ENCODE assay signal across 8 mouse cellular contexts in genomic region chr10:121739548-121740505, GRCm38 (mm10). TPM values are rescaled to one million over a fixed set of nuclear protein-coding genes. Genes with fewer than 3 reads are reported as not detected.
A peak's percentile ranks its signal among the peaks of the same experiment; 100 is the strongest.
DNase-seq lines count a peak whose midpoint lies in the region; ATAC-seq and TF ChIP-seq lines count a peak whose summit lies in the region.

TSS of gene BC048403 (plus strand) at chr10:121739937.

- peak; percentile 93 for ATAC-seq in erythroblast, adult 5-6 weeks (replicated peaks; ENCODE audit: low FRiP score, poor library complexity, severe bottlenecking)
- peak; percentile 94 for ATAC-seq in heart, embryonic 12.5 days (ENCODE audit: insufficient number of reproducible peaks, low FRiP score)
- ATAC-seq in kidney, postnatal 0 days (replicated peaks; ENCODE audit: low FRiP score, low read depth): peak; percentile 90
- peak; percentile 92 for ATAC-seq in liver, embryonic 11.5 days (replicated peaks; ENCODE audit: low FRiP score)
- peak; percentile 89 for ATAC-seq in stomach, embryonic 14.5 days (ENCODE audit: insufficient number of reproducible peaks, insufficient read depth, low FRiP score, low read depth)

- no peaks in the 10 kb centered on the region for H3K27me3 ChIP-seq in heart, embryonic 12.5 days (replicated peaks)
- no peaks in the 10 kb centered on the region for H3K27me3 ChIP-seq in kidney, postnatal 0 days (ENCODE audit: insufficient read depth, low read length)
- H3K27me3 ChIP-seq in liver, embryonic 11.5 days (replicated peaks; ENCODE audit: control insufficient read depth, insufficient read depth, low read length): no peaks in the 10 kb centered on the region
- H3K27me3 ChIP-seq in stomach, embryonic 14.5 days (ENCODE audit: control insufficient read depth, insufficient read depth, low read length): no peaks in the 10 kb centered on the region

- DNase-seq in B cell, adult 2 months: peak; percentile 92 to 95
- peak; percentile 91 for DNase-seq in brain, adult 2 months (ENCODE audit: low read depth, low spot score)
- peak; percentile 83 for DNase-seq in kidney, postnatal 0 days (ENCODE audit: low spot score)
- peak; percentile 94 for DNase-seq in liver, embryonic 11.5 days (ENCODE audit: low spot score)
- DNase-seq in naive thymus-derived CD4-positive, alpha-beta T cell, adult 2 months (ENCODE audit: low read depth): peak; percentile 95

- H3K9me3 ChIP-seq in heart, embryonic 12.5 days (replicated peaks): no peaks in the 10 kb centered on the region
- no peaks in the 10 kb centered on the region for H3K9me3 ChIP-seq in kidney, postnatal 0 days (replicated peaks; ENCODE audit: low read length)
- H3K9me3 ChIP-seq in liver, embryonic 11.5 days (ENCODE audit: control insufficient read depth, low read length): no peaks in the 10 kb centered on the region
- no peaks in the 10 kb centered on the region for H3K9me3 ChIP-seq in stomach, embryonic 14.5 days (ENCODE audit: control insufficient read depth, low read depth, low read length)

- H3K36me3 ChIP-seq in heart, embryonic 12.5 days: no peaks in the 10 kb centered on the region
- no peaks in the 10 kb centered on the region for H3K36me3 ChIP-seq in kidney, postnatal 0 days (ENCODE audit: insufficient read depth, low read length)
- peaks cover 3% of the 10 kb centered on the region; the same call in 1 of the 2 replicates for H3K36me3 ChIP-seq in liver, embryonic 11.5 days (ENCODE audit: control insufficient read depth, insufficient read depth, low read length)
- H3K36me3 ChIP-seq in stomach, embryonic 14.5 days (ENCODE audit: control insufficient read depth, insufficient read depth, low read length): no peaks in the 10 kb centered on the region

- TF ChIP-seq CTCF in kidney, postnatal 0 days (IDR thresholded peaks at IDR 0.05; ENCODE audit: low read depth): no peak

- peaks cover 5% of the 10 kb centered on the region for H3K4me1 ChIP-seq in heart, embryonic 12.5 days (replicated peaks)
- H3K4me1 ChIP-seq in kidney, postnatal 0 days (replicated peaks; ENCODE audit: insufficient read depth, low read length): no peaks in the 10 kb centered on the region
- 0 out of 2 replicates have a peak, but pooled peaks cover 9% of the 10 kb centered on the region for H3K4me1 ChIP-seq in liver, embryonic 11.5 days (replicated peaks; ENCODE audit: control insufficient read depth, insufficient read depth, low read length)
- H3K4me1 ChIP-seq in stomach, embryonic 14.5 days (ENCODE audit: control insufficient read depth, insufficient read depth, low read length): peaks cover 7% of the 10 kb centered on the region; the same call in 1 of the 2 replicates

- under 1% methylated on average over 66 of the region's 68 CpGs for WGBS in heart, embryonic 12.5 days
- under 1% methylated on average over 65 of the region's 68 CpGs for WGBS in kidney, postnatal 0 days
- under 1% methylated on average over 66 of the region's 68 CpGs for WGBS in liver, embryonic 11.5 days
- under 1% methylated on average over 63 of the region's 68 CpGs for WGBS in stomach, embryonic 14.5 days

- H3K4me2 ChIP-seq in heart, embryonic 12.5 days: peak within 1 kb of the TSS; percentile 99
- H3K4me2 ChIP-seq in kidney, postnatal 0 days (ENCODE audit: low read length): peak within 1 kb of the TSS; percentile 85
- H3K4me2 ChIP-seq in liver, embryonic 11.5 days: peak within 1 kb of the TSS; percentile 83
- H3K4me2 ChIP-seq in stomach, embryonic 14.5 days (replicated peaks; ENCODE audit: low read depth, low read length): peak within 1 kb of the TSS; percentile 94

- peak within 1 kb of the TSS; percentile 90 for H3K4me3 ChIP-seq in heart, embryonic 12.5 days
- H3K4me3 ChIP-seq in kidney, postnatal 0 days (replicated peaks; ENCODE audit: low read depth, low read length): peak within 1 kb of the TSS; percentile 58
- H3K4me3 ChIP-seq in liver, embryonic 11.5 days (ENCODE audit: low read depth, low read length): peak within 1 kb of the TSS; percentile 80
- H3K4me3 ChIP-seq in stomach, embryonic 14.5 days (ENCODE audit: low read depth, low read length): peak within 1 kb of the TSS; percentile 87

- no peak within 1 kb of the TSS for H3K27ac ChIP-seq in heart, embryonic 12.5 days (ENCODE audit: poor library complexity, severe bottlenecking)
- no peak within 1 kb of the TSS for H3K27ac ChIP-seq in kidney, postnatal 0 days
- H3K27ac ChIP-seq in liver, embryonic 11.5 days (ENCODE audit: low read depth, low read length): peak within 1 kb of the TSS; percentile 11; the same call in 1 of the 2 replicates
- H3K27ac ChIP-seq in stomach, embryonic 14.5 days (ENCODE audit: low read length): 0 out of 2 replicates have a peak within 1 kb of the TSS, but pooled peaks have one; percentile 27

- peak within 1 kb of the TSS; percentile 83 for H3K9ac ChIP-seq in heart, embryonic 12.5 days
- peak within 1 kb of the TSS; percentile 58 for H3K9ac ChIP-seq in kidney, postnatal 0 days (ENCODE audit: low read depth, low read length)
- peak within 1 kb of the TSS; percentile 81 for H3K9ac ChIP-seq in liver, embryonic 11.5 days (ENCODE audit: low read depth, low read length)
- H3K9ac ChIP-seq in stomach, embryonic 14.5 days (replicated peaks; ENCODE audit: low read depth, low read length): peak within 1 kb of the TSS; percentile 52; the same call in 1 of the 2 replicates

RNA-seq across cellular contexts. Expression of gene BC048403, which starts in this region (rescaled TPM):
- 2.7 and 3.8 TPM in 2 replicates for total RNA-seq in erythroblast, adult 5-6 weeks (2015; ENCODE audit: low replicate concordance)
- 0.77 and 0.84 TPM in 2 replicates for total RNA-seq in erythroblast, adult 5-6 weeks (2017; ENCODE audit: low replicate concordance)
- polyA plus RNA-seq in heart, embryonic 12.5 days (2016; fragmentation: Nextera tagmentation; extraction: Ambion mirVana): 2.6 and 2.9 TPM in 2 replicates
- 3.2 and 3.5 TPM in 2 replicates for polyA plus RNA-seq in kidney, postnatal 0 days (2015; fragmentation: Nextera tagmentation; extraction: Ambion mirVana)
- 5.6 and 6.7 TPM in 2 replicates for polyA plus RNA-seq in liver, embryonic 11.5 days (2014; fragmentation: Nextera tagmentation; extraction: Ambion mirVana)
- polyA plus RNA-seq in stomach, embryonic 14.5 days (2014; fragmentation: Nextera tagmentation; extraction: Ambion mirVana): 3.9 and 5.2 TPM in 2 replicates

Comparison
In these comparisons a context has a peak if more than half of its experiments do, and no peak if none do; other contexts are left out.
1. H3K27ac ChIP-seq: peak in liver, embryonic 11.5 days (single experiment) and stomach, embryonic 14.5 days (single experiment); none in heart, embryonic 12.5 days (single experiment) and kidney, postnatal 0 days (single experiment).
2. Peak in every context shown above with its lines, with median percentiles within 50 percentile points of each other: DNase-seq, ATAC-seq, H3K4me2 ChIP-seq, H3K4me3 ChIP-seq and H3K9ac ChIP-seq.